Mouse (Mus musculus): ENCODE results near the gene Zfp108. TPM values are rescaled to one million over a fixed set of nuclear protein-coding genes. Genes with fewer than 3 reads are reported as not detected.
"Not testable (repeated sequence)": the region's sequence is repeated elsewhere in the genome, so short reads cannot be mapped to it uniquely, and the experiment has no call there.

The Zfp108 gene
- polyA plus RNA-seq, 1 experiment from 2014 or later, result 6.7 TPM

- not testable (repeated sequence) for H3K27ac ChIP-seq (ENCODE audit: low read length); H3K4me3 ChIP-seq (ENCODE audit: low read depth, low read length); H3K9ac ChIP-seq (ENCODE audit: low read depth, low read length); H3K4me1 ChIP-seq (ENCODE audit: control insufficient read depth, insufficient read depth, low read length); ATAC-seq; H3K27me3 ChIP-seq (ENCODE audit: control insufficient read depth, insufficient read depth, low read depth, low read length); H3K9me3 ChIP-seq (replicated peaks; ENCODE audit: control insufficient read depth, low read length, poor library complexity, severe bottlenecking); H3K4me2 ChIP-seq (ENCODE audit: low read length)
- peaks cover 16% of the 10 kb centered on the region for H3K36me3 ChIP-seq (ENCODE audit: control insufficient read depth, insufficient read depth, low read length)
- 86% methylated on average over 3 of the region's 3 CpGs for WGBS
Observed at GRCm38 (mm10) chr7:24278771-24279170, 24.2 kb downstream of the Zfp108 start.

- Histone ChIP-seq H3K27me3 (ENCODE audit: control insufficient read depth, insufficient read depth, low read depth, low read length) (no peaks in the 10 kb centered on the region), H3K27ac (ENCODE audit: low read length) (no peak overlapping the region), H3K4me2 (ENCODE audit: low read length) (no peak overlapping the region), H3K4me3 (ENCODE audit: low read depth, low read length) (no peak overlapping the region), H3K36me3 (ENCODE audit: control insufficient read depth, insufficient read depth, low read length) (peaks cover 6% of the 10 kb centered on the region), H3K4me1 (ENCODE audit: control insufficient read depth, insufficient read depth, low read length) (no peaks in the 10 kb centered on the region), H3K9me3 (replicated peaks; ENCODE audit: control insufficient read depth, low read length, poor library complexity, severe bottlenecking) (no peaks in the 10 kb centered on the region), H3K9ac (ENCODE audit: low read depth, low read length) (no peak overlapping the region)
- WGBS, result 49% methylated on average over 10 of the region's 10 CpGs
- ATAC-seq, result no peak
Observed at GRCm38 (mm10) chr7:24280031-24280857, 25.6 kb downstream of the Zfp108 start.

DNA sequence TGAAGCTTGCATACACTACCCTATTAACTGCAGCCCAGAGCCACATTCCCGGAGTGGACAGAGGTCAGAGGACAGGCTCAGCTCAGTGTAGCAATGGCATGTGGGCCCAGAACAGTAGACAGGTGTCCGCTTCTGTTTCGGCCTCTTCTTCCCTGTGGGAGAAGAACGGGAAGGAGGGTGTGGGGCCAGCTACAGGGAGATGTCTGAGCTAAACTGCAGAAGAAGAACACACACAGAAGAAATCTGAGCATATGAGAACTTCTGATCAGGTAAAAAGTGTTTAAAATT lies 26.2 kb downstream of the Zfp108 start:
- H3K4me2 ChIP-seq (ENCODE audit: low read length), result no peak overlapping the region
- no peaks in the 10 kb centered on the region for H3K9me3 ChIP-seq (replicated peaks; ENCODE audit: control insufficient read depth, low read length, poor library complexity, severe bottlenecking)
- H3K27me3 ChIP-seq (ENCODE audit: control insufficient read depth, insufficient read depth, low read depth, low read length), result no peaks in the 10 kb centered on the region
- ATAC-seq, result no peak
- peaks cover 4% of the 10 kb centered on the region; the same call in 1 of the 2 replicates for H3K36me3 ChIP-seq (ENCODE audit: control insufficient read depth, insufficient read depth, low read length)
- H3K9ac ChIP-seq (ENCODE audit: low read depth, low read length), result no peak overlapping the region
- H3K27ac ChIP-seq (ENCODE audit: low read length), result no peak overlapping the region
- no peak overlapping the region for H3K4me3 ChIP-seq (ENCODE audit: low read depth, low read length)
- 39% methylated on average over 4 of the region's 4 CpGs for WGBS
- no peaks in the 10 kb centered on the region for H3K4me1 ChIP-seq (ENCODE audit: control insufficient read depth, insufficient read depth, low read length)

GRCm38 (mm10) chr7:24286090-24286489 lies 31.5 kb downstream of the Zfp108 start:
- H3K9me3 ChIP-seq (replicated peaks; ENCODE audit: control insufficient read depth, low read length, poor library complexity, severe bottlenecking), result no peaks in the 10 kb centered on the region
- WGBS, result 57% methylated on average over 4 of the region's 4 CpGs
- peaks cover 27% of the 10 kb centered on the region for H3K36me3 ChIP-seq (ENCODE audit: control insufficient read depth, insufficient read depth, low read length)
- no peak for ATAC-seq
- no peak overlapping the region for H3K4me3 ChIP-seq (ENCODE audit: low read depth, low read length)
- H3K27ac ChIP-seq (ENCODE audit: low read length), result no peak overlapping the region
- H3K4me1 ChIP-seq (ENCODE audit: control insufficient read depth, insufficient read depth, low read length), result no peaks in the 10 kb centered on the region
- no peak overlapping the region for H3K9ac ChIP-seq (ENCODE audit: low read depth, low read length)
- H3K27me3 ChIP-seq (ENCODE audit: control insufficient read depth, insufficient read depth, low read depth, low read length), result no peaks in the 10 kb centered on the region
- H3K4me2 ChIP-seq (ENCODE audit: low read length), result no peak overlapping the region

DNA sequence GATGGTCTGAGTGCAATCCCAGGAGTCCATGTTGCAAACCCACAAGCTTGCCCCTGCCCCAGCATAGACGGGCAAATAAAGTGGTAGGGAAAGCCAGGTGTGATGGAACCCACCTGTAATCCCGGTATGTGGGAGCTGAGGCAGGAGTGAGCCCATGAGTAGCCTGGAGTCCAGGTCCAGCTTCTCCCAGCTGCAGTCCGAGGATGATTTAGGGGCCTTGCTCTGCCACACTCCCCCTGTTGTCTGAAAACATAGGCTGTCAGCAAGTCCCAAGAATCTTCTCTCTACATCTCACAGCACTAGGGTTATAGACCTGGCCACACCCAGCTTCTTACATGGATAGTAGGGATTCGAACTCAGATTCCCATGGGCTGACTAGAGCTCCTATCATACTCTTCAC lies 32.3 kb downstream of the Zfp108 start:
- H3K9ac ChIP-seq (ENCODE audit: low read depth, low read length), result no peak overlapping the region
- no peaks in the 10 kb centered on the region for H3K9me3 ChIP-seq (replicated peaks; ENCODE audit: control insufficient read depth, low read length, poor library complexity, severe bottlenecking)
- peaks cover 35% of the 10 kb centered on the region for H3K36me3 ChIP-seq (ENCODE audit: control insufficient read depth, insufficient read depth, low read length)
- H3K4me3 ChIP-seq (ENCODE audit: low read depth, low read length), result no peak overlapping the region
- no peak overlapping the region for H3K4me2 ChIP-seq (ENCODE audit: low read length)
- no peaks in the 10 kb centered on the region for H3K4me1 ChIP-seq (ENCODE audit: control insufficient read depth, insufficient read depth, low read length)
- WGBS, result 77% methylated on average over 4 of the region's 4 CpGs
- no peaks in the 10 kb centered on the region for H3K27me3 ChIP-seq (ENCODE audit: control insufficient read depth, insufficient read depth, low read depth, low read length)
- no peak for ATAC-seq
- H3K27ac ChIP-seq (ENCODE audit: low read length), result no peak overlapping the region

- WGBS, result 89% methylated on average over 5 of the region's 5 CpGs
- H3K27ac ChIP-seq (ENCODE audit: low read length), result no peak overlapping the region
- H3K4me2 ChIP-seq (ENCODE audit: low read length), result no peak overlapping the region
- H3K36me3 ChIP-seq (ENCODE audit: control insufficient read depth, insufficient read depth, low read length), result peaks cover 42% of the 10 kb centered on the region
- no peaks in the 10 kb centered on the region for H3K27me3 ChIP-seq (ENCODE audit: control insufficient read depth, insufficient read depth, low read depth, low read length)
- no peaks in the 10 kb centered on the region for H3K9me3 ChIP-seq (replicated peaks; ENCODE audit: control insufficient read depth, low read length, poor library complexity, severe bottlenecking)
- H3K4me1 ChIP-seq (ENCODE audit: control insufficient read depth, insufficient read depth, low read length), result no peaks in the 10 kb centered on the region
- H3K9ac ChIP-seq (ENCODE audit: low read depth, low read length), result no peak overlapping the region
- ATAC-seq, result no peak
- H3K4me3 ChIP-seq (ENCODE audit: low read depth, low read length), result no peak overlapping the region
Observed at GRCm38 (mm10) chr7:24287670-24288069, 33.1 kb downstream of the Zfp108 start.

DNA sequence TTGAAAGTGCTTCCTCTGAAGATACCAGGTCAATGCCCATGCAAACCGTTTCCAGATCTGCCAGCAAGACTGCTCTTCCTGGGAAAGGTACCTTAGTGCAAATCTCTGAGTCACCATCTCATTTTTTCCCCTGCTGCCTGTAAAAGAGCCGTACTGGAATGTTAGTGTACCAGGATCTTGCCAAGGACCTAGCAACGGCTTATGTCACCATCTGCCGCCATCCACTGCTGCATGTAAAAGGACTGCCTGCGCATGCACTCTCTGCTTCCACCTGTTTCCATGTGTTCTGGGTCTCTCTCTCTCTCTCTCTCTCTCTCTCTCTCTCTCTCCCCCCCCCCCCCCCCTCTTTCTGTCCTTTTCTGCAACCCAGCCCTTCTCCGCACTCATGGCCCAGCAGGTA lies 33.9 kb downstream of the Zfp108 start:
- Histone ChIP-seq H3K9ac (ENCODE audit: low read depth, low read length) (no peak overlapping the region), H3K4me1 (ENCODE audit: control insufficient read depth, insufficient read depth, low read length) (no peaks in the 10 kb centered on the region), H3K36me3 (ENCODE audit: control insufficient read depth, insufficient read depth, low read length) (peaks cover 48% of the 10 kb centered on the region)

DNA sequence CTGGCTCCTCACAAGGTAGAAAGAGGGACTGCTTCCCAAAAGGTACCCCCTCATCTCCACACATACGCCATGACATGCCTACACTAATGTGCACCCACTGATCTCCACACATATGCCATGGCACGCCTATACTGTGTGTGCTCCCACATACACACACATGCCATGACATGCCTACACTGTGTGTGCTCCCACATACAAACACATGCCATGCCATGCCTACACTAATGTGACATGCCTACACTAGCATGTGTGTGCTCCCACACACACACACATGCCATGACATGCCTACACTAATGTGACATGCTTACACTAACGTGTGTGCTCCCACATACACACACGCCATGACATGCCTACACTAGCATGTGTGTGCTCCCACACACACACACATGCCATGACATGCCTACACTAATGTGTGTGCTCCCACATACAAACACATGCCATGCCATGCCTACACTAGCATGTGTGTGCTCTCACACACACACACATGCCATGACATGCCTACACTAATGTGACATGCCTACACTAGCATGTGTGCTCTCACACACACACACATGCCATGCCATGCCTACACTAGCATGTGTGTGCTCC lies 35.6 kb downstream of the Zfp108 start:
- H3K27me3 ChIP-seq (ENCODE audit: control insufficient read depth, insufficient read depth, low read depth, low read length), result no peaks in the 10 kb centered on the region
- H3K9ac ChIP-seq (ENCODE audit: low read depth, low read length), result no peak overlapping the region
- H3K9me3 ChIP-seq (replicated peaks; ENCODE audit: control insufficient read depth, low read length, poor library complexity, severe bottlenecking), result no peaks in the 10 kb centered on the region
- 91% methylated on average over 4 of the region's 4 CpGs for WGBS
- H3K4me3 ChIP-seq (ENCODE audit: low read depth, low read length), result no peak overlapping the region
- no peak overlapping the region for H3K27ac ChIP-seq (ENCODE audit: low read length)
- H3K36me3 ChIP-seq (ENCODE audit: control insufficient read depth, insufficient read depth, low read length), result peaks cover 62% of the 10 kb centered on the region
- no peak for ATAC-seq
- H3K4me2 ChIP-seq (ENCODE audit: low read length), result no peak overlapping the region
- no peaks in the 10 kb centered on the region for H3K4me1 ChIP-seq (ENCODE audit: control insufficient read depth, insufficient read depth, low read length)

More for the DNA sequence above, 33.9 kb downstream of the Zfp108 start:
- Histone ChIP-seq H3K27ac (ENCODE audit: low read length) (no peak overlapping the region), H3K9me3 (replicated peaks; ENCODE audit: control insufficient read depth, low read length, poor library complexity, severe bottlenecking) (no peaks in the 10 kb centered on the region), H3K4me2 (ENCODE audit: low read length) (no peak overlapping the region), H3K4me3 (ENCODE audit: low read depth, low read length) (no peak overlapping the region), H3K27me3 (ENCODE audit: control insufficient read depth, insufficient read depth, low read depth, low read length) (no peaks in the 10 kb centered on the region)
- ATAC-seq, result no peak
- WGBS, result 92% methylated on average over 6 of the region's 6 CpGs

DNA sequence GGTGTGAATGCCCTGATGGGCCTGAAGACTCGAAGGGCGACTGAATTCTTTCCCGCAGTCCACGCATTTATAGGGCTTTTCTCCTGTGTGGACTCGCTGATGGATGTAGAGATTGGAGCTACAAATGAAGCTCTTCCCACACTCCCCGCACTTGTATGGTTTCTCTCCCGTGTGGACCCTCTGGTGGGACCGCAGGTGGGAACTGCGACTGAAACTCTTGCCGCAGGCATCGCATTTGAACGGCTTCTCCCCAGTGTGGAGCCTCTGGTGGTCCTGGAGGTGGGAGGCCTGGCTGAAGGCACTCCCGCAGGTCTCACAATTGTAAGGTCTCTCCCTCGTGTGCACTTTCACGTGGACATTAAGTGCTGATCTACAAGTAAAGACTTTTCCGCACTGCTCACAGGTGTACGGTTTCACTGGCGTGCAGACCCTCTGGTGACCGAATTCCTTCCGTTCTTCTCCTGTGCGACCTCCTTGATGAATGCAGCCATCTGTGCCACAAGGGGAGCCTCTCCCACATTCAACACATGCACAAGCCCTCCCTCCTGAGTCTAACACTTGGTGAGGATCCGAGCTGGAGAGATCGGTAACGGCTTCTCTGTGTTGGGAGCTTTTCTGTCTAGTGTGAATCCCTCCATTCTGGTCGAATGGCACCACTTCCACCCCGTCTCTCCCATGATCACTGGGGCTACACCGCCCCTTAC lies 36.9 kb downstream of the Zfp108 start:
- Histone ChIP-seq H3K4me3 (ENCODE audit: low read depth, low read length) (no peak overlapping the region), H3K9ac (ENCODE audit: low read depth, low read length) (no peak overlapping the region), H3K9me3 (replicated peaks; ENCODE audit: control insufficient read depth, low read length, poor library complexity, severe bottlenecking) (no peaks in the 10 kb centered on the region), H3K27me3 (ENCODE audit: control insufficient read depth, insufficient read depth, low read depth, low read length) (no peaks in the 10 kb centered on the region), H3K4me1 (ENCODE audit: control insufficient read depth, insufficient read depth, low read length) (no peaks in the 10 kb centered on the region), H3K36me3 (ENCODE audit: control insufficient read depth, insufficient read depth, low read length) (peaks cover 73% of the 10 kb centered on the region), H3K4me2 (ENCODE audit: low read length) (no peak overlapping the region), H3K27ac (ENCODE audit: low read length) (no peak overlapping the region)
- WGBS, result 90% methylated on average over 27 of the region's 27 CpGs
- ATAC-seq, result no peak

All from midbrain, embryonic 16.5 days (tissue).